Mouse (Mus musculus): Measurements from ENCODE around the gene Hpn. TPM values are rescaled to one million over a fixed set of nuclear protein-coding genes. Genes with fewer than 3 reads are reported as not detected.
A peak's percentile ranks its signal among the peaks of the same experiment; 100 is the strongest.

The Hpn gene
- total RNA-seq, 2 experiments from 2014 or later = 11.1 TPM; not detected in 1

GRCm38 (mm10) chr7:31057730-31058129, 57.4 kb downstream of the Hpn start:
- no peak for ATAC-seq (replicated peaks; ENCODE audit: poor library complexity, severe bottlenecking)

- ATAC-seq (replicated peaks; ENCODE audit: poor library complexity, severe bottlenecking) = no peak
These were observed 58.0 kb downstream of the Hpn start, which contains the start of gene Fxyd1 for GRCm38 (mm10) chr7:31057071-31057470. Fxyd1 (minus strand) TSS chr7:31057199.

- ATAC-seq (replicated peaks; ENCODE audit: poor library complexity, severe bottlenecking) = no peak
These were observed 58.6 kb downstream of the Hpn start for GRCm38 (mm10) chr7:31056448-31056847.

- no peak for ATAC-seq (replicated peaks; ENCODE audit: poor library complexity, severe bottlenecking)
These were observed 59.2 kb downstream of the Hpn start for GRCm38 (mm10) chr7:31055883-31056282.

- no peak for ATAC-seq (replicated peaks; ENCODE audit: poor library complexity, severe bottlenecking)
These were observed 59.7 kb downstream of the Hpn start for GRCm38 (mm10) chr7:31055354-31055824.

- no peak for ATAC-seq (replicated peaks; ENCODE audit: poor library complexity, severe bottlenecking)
These were observed 60.3 kb downstream of the Hpn start for GRCm38 (mm10) chr7:31054661-31055320.

- ATAC-seq (replicated peaks; ENCODE audit: poor library complexity, severe bottlenecking) = no peak
These were observed 61.1 kb downstream of the Hpn start for GRCm38 (mm10) chr7:31053882-31054447.

GRCm38 (mm10) chr7:31052636-31053434, 62.3 kb downstream of the Hpn start:
- peak; percentile 37 for ATAC-seq (replicated peaks; ENCODE audit: poor library complexity, severe bottlenecking)

GRCm38 (mm10) chr7:31052251-31052635, 62.8 kb downstream of the Hpn start:
- no peak for ATAC-seq (replicated peaks; ENCODE audit: poor library complexity, severe bottlenecking)

- ATAC-seq (replicated peaks; ENCODE audit: poor library complexity, severe bottlenecking) = peak; percentile 28
These were observed 63.6 kb downstream of the Hpn start, which contains the start of gene Fxyd7 for GRCm38 (mm10) chr7:31051321-31052021. Fxyd7 (minus strand) TSS chr7:31051467.

- no peak for ATAC-seq (replicated peaks; ENCODE audit: poor library complexity, severe bottlenecking)
These were observed 64.2 kb downstream of the Hpn start for GRCm38 (mm10) chr7:31050921-31051320.

- ATAC-seq (replicated peaks; ENCODE audit: poor library complexity, severe bottlenecking) = no peak
These were observed 64.6 kb downstream of the Hpn start for GRCm38 (mm10) chr7:31050487-31050886.

GRCm38 (mm10) chr7:31049846-31050281, 65.2 kb downstream of the Hpn start:
- peak; percentile 18 for ATAC-seq (replicated peaks; ENCODE audit: poor library complexity, severe bottlenecking)

- no peak for ATAC-seq (replicated peaks; ENCODE audit: poor library complexity, severe bottlenecking)
These were observed 65.8 kb downstream of the Hpn start for GRCm38 (mm10) chr7:31049135-31049845.

Other genes with a start within 250 kb of the Hpn start
- gene Cd22, start 234.9 kb downstream of the Hpn start, total RNA-seq (2014; fragmentation: Nextera tagmentation) = not detected in 2 replicates
- not detected in 2 replicates for gene Cd22, start 234.9 kb downstream of the Hpn start, total RNA-seq (2017)
- 0.81 TPM in 1 of 2 replicates, not detected in the other for gene Mag, start 200.4 kb downstream of the Hpn start, total RNA-seq (2014; fragmentation: Nextera tagmentation)
- 0.46 TPM in 1 of 2 replicates, not detected in the other for gene Mag, start 200.4 kb downstream of the Hpn start, total RNA-seq (2017)
- not detected in 2 replicates for gene Hamp2, start 190.6 kb downstream of the Hpn start, total RNA-seq (2014; fragmentation: Nextera tagmentation)
- not detected in 2 replicates for gene Hamp2, start 190.6 kb downstream of the Hpn start, total RNA-seq (2017)
- not detected in 2 replicates for gene Hamp, start 171.3 kb downstream of the Hpn start, total RNA-seq (2014; fragmentation: Nextera tagmentation)
- gene Hamp, start 171.3 kb downstream of the Hpn start, total RNA-seq (2017) = not detected in 2 replicates
- 87.7 and 105 TPM in 2 replicates for gene Usf2, start 158.5 kb downstream of the Hpn start, total RNA-seq (2014; fragmentation: Nextera tagmentation)
- gene Usf2, start 158.5 kb downstream of the Hpn start, total RNA-seq (2017) = 103 and 128 TPM in 2 replicates
- gene Lsr, start 141.8 kb downstream of the Hpn start, total RNA-seq (2014; fragmentation: Nextera tagmentation) = not detected in 2 replicates
- gene Lsr, start 141.8 kb downstream of the Hpn start, total RNA-seq (2017) = 0.10 and 0.22 TPM in 2 replicates
- not detected in 2 replicates for gene Fam187b, start 141.5 kb downstream of the Hpn start, total RNA-seq (2014; fragmentation: Nextera tagmentation)
- gene Fam187b, start 141.5 kb downstream of the Hpn start, total RNA-seq (2017) = not detected in 2 replicates
- 332 and 404 TPM in 2 replicates for gene Fxyd5, start 72.8 kb downstream of the Hpn start, total RNA-seq (2014; fragmentation: Nextera tagmentation)
- 209 and 277 TPM in 2 replicates for gene Fxyd5, start 72.8 kb downstream of the Hpn start, total RNA-seq (2017)
- gene Fxyd7, start 63.8 kb downstream of the Hpn start, total RNA-seq (2014; fragmentation: Nextera tagmentation) = not detected in 2 replicates
- gene Fxyd7, start 63.8 kb downstream of the Hpn start, total RNA-seq (2017) = not detected in 2 replicates
- not detected in 2 replicates for gene Fxyd1, start 58.1 kb downstream of the Hpn start, total RNA-seq (2014; fragmentation: Nextera tagmentation)
- not detected in 2 replicates for gene Fxyd1, start 58.1 kb downstream of the Hpn start, total RNA-seq (2017)
- not detected in 2 replicates for gene Lgi4, start 55.9 kb downstream of the Hpn start, total RNA-seq (2014; fragmentation: Nextera tagmentation)
- gene Lgi4, start 55.9 kb downstream of the Hpn start, total RNA-seq (2017) = not detected in 2 replicates
- gene Fxyd3, start 38.6 kb downstream of the Hpn start, total RNA-seq (2014; fragmentation: Nextera tagmentation) = not detected in 2 replicates
- gene Fxyd3, start 38.6 kb downstream of the Hpn start, total RNA-seq (2017) = not detected in 2 replicates
- not detected in 2 replicates for gene Scn1b, start 11.7 kb upstream of the Hpn start, total RNA-seq (2014; fragmentation: Nextera tagmentation)
- gene Scn1b, start 11.7 kb upstream of the Hpn start, total RNA-seq (2017) = not detected in 2 replicates
- gene Gramd1a, start 40.6 kb upstream of the Hpn start, total RNA-seq (2014; fragmentation: Nextera tagmentation) = 59.3 and 77.5 TPM in 2 replicates
- 21.2 and 36.5 TPM in 2 replicates for gene Gramd1a, start 40.6 kb upstream of the Hpn start, total RNA-seq (2017)
- not detected in 2 replicates for gene Scgb2b2, start 175.2 kb upstream of the Hpn start, total RNA-seq (2014; fragmentation: Nextera tagmentation)
- gene Scgb2b2, start 175.2 kb upstream of the Hpn start, total RNA-seq (2017) = not detected in 2 replicates
- gene Scgb1b2, start 176.5 kb upstream of the Hpn start, total RNA-seq (2014; fragmentation: Nextera tagmentation) = not detected in 2 replicates
- not detected in 2 replicates for gene Scgb1b2, start 176.5 kb upstream of the Hpn start, total RNA-seq (2017)
- gene Scgb2b3, start 246.8 kb upstream of the Hpn start, total RNA-seq (2014; fragmentation: Nextera tagmentation) = not detected in 2 replicates
- not detected in 2 replicates for gene Scgb2b3, start 246.8 kb upstream of the Hpn start, total RNA-seq (2017)